Mouse (Mus musculus) naive thymus-derived CD4-positive, alpha-beta T cell, adult 2 months (primary cell): ENCODE results near the gene Tcf3.

Experiments used
- DNase-seq: peaks from one replicate; pipeline ENCODE4 v3.0.0-alpha.2; 2011; ENCODE audit warnings: low read depth

Tcf3 gene

GRCm38 (mm10) chr10:80433513-80434232 is at the start of gene Tcf3:
TSS of gene Tcf3 (minus strand) at chr10:80433647.
- peak; percentile 99 for DNase-seq

- DNase-seq: no peak
These were observed 47.6 kb upstream of the Tcf3 start for GRCm38 (mm10) chr10:80481002-80481401.

- DNase-seq: no peak
These were observed 45.1 kb upstream of the Tcf3 start for GRCm38 (mm10) chr10:80478531-80478930.

GRCm38 (mm10) chr10:80475290-80475959 is 42.0 kb upstream of the Tcf3 start:
- peak; percentile 90 for DNase-seq

- DNase-seq: no peak
These were observed 31.6 kb upstream of the Tcf3 start for GRCm38 (mm10) chr10:80465066-80465465.

GRCm38 (mm10) chr10:80464381-80465035 is 31.1 kb upstream of the Tcf3 start:
- DNase-seq: no peak

- no peak for DNase-seq
These were observed 27.9 kb upstream of the Tcf3 start for GRCm38 (mm10) chr10:80461346-80461745.

GRCm38 (mm10) chr10:80460324-80460723 is 26.9 kb upstream of the Tcf3 start:
- DNase-seq: no peak

GRCm38 (mm10) chr10:80459671-80460070 is 26.2 kb upstream of the Tcf3 start:
- DNase-seq: no peak

GRCm38 (mm10) chr10:80459236-80459635 is 25.8 kb upstream of the Tcf3 start:
- DNase-seq: no peak

GRCm38 (mm10) chr10:80455697-80456096 is 22.2 kb upstream of the Tcf3 start:
- DNase-seq: no peak

GRCm38 (mm10) chr10:80454781-80455180 is 21.3 kb upstream of the Tcf3 start:
- no peak for DNase-seq

- DNase-seq: no peak
These were observed 20.2 kb upstream of the Tcf3 start for GRCm38 (mm10) chr10:80453601-80454000.

- DNase-seq: no peak
These were observed 17.2 kb upstream of the Tcf3 start for GRCm38 (mm10) chr10:80450599-80450998.

- peak; percentile 94 for DNase-seq
These were observed 12.6 kb upstream of the Tcf3 start for GRCm38 (mm10) chr10:80445898-80446601.

- no peak for DNase-seq
These were observed 11.6 kb upstream of the Tcf3 start for GRCm38 (mm10) chr10:80445052-80445451.

- DNase-seq: no peak
These were observed 11.0 kb upstream of the Tcf3 start for GRCm38 (mm10) chr10:80444339-80445045.

- DNase-seq: no peak
These were observed 10.3 kb upstream of the Tcf3 start for GRCm38 (mm10) chr10:80443575-80444278.

GRCm38 (mm10) chr10:80442989-80443388 is 9.5 kb upstream of the Tcf3 start:
- DNase-seq: no peak

- no peak for DNase-seq
These were observed 8.2 kb upstream of the Tcf3 start for GRCm38 (mm10) chr10:80441598-80441997.

GRCm38 (mm10) chr10:80440031-80440430 is 6.6 kb upstream of the Tcf3 start:
- no peak for DNase-seq
